Mouse (Mus musculus): ENCODE results near the gene Igfbp4.

The Igfbp4 gene

GRCm38 (mm10) chr11:99041051-99041729, at the start of gene Igfbp4:
Igfbp4 (plus strand) TSS chr11:99041244.
- no peak for DNase-seq

- DNase-seq: no peak
These were observed 45.1 kb upstream of the Igfbp4 start for GRCm38 (mm10) chr11:98995987-98996386.

- DNase-seq: no peak
These were observed 43.4 kb upstream of the Igfbp4 start for GRCm38 (mm10) chr11:98997659-98998058.

- DNase-seq: no peak
These were observed 42.3 kb upstream of the Igfbp4 start for GRCm38 (mm10) chr11:98998776-98999175.

- no peak for DNase-seq
These were observed 41.8 kb upstream of the Igfbp4 start for GRCm38 (mm10) chr11:98999243-98999642.

- DNase-seq: no peak
These were observed 34.3 kb upstream of the Igfbp4 start for GRCm38 (mm10) chr11:99006788-99007187.

GRCm38 (mm10) chr11:99010124-99010523, 30.9 kb upstream of the Igfbp4 start:
- no peak for DNase-seq

- DNase-seq: no peak
These were observed 30.3 kb upstream of the Igfbp4 start for GRCm38 (mm10) chr11:99010706-99011105.

- DNase-seq: no peak
These were observed 27.2 kb upstream of the Igfbp4 start for GRCm38 (mm10) chr11:99013856-99014255.

- no peak for DNase-seq
These were observed 21.2 kb upstream of the Igfbp4 start for GRCm38 (mm10) chr11:99019844-99020243.

- no peak for DNase-seq
These were observed 18.6 kb upstream of the Igfbp4 start for GRCm38 (mm10) chr11:99022384-99022933.

GRCm38 (mm10) chr11:99023094-99023493, 17.9 kb upstream of the Igfbp4 start:
- DNase-seq: no peak

GRCm38 (mm10) chr11:99023500-99024467, 17.3 kb upstream of the Igfbp4 start, which contains the start of gene Top2a:
Top2a (minus strand) TSS chr11:99024189.
- peak; percentile 95 for DNase-seq

- no peak for DNase-seq
These were observed 16.4 kb upstream of the Igfbp4 start for GRCm38 (mm10) chr11:99024468-99025134.

GRCm38 (mm10) chr11:99025878-99026277, 15.2 kb upstream of the Igfbp4 start:
- no peak for DNase-seq

GRCm38 (mm10) chr11:99026899-99027440, 14.1 kb upstream of the Igfbp4 start:
- no peak for DNase-seq

GRCm38 (mm10) chr11:99035350-99035749, 5.7 kb upstream of the Igfbp4 start:
- no peak for DNase-seq

- DNase-seq: no peak
These were observed 4.8 kb upstream of the Igfbp4 start for GRCm38 (mm10) chr11:99036254-99036653.

GRCm38 (mm10) chr11:99039782-99040181, 1.3 kb upstream of the Igfbp4 start:
- peak; percentile 31 for DNase-seq

- peak; percentile 39 for DNase-seq
These were observed 584 bp upstream of the Igfbp4 start for GRCm38 (mm10) chr11:99040346-99040974.

- no peak for DNase-seq
These were observed 1.1 kb downstream of the Igfbp4 start for GRCm38 (mm10) chr11:99041841-99042780.
